Mouse (Mus musculus) lung, postnatal 25 days (tissue): ENCODE results near the gene Pde4b.
"Not testable (repeated sequence)": the region's sequence is repeated elsewhere in the genome, so short reads cannot be mapped to it uniquely, and the experiment has no call there.

Experiments
- DNase-seq: peaks from one replicate; pipeline ENCODE4 v3.0.0; 2022; ENCODE audit warnings: low spot score

The Pde4b gene

GRCm38 (mm10) chr4:102087091-102087565 is at the start of gene Pde4b:
Gene Pde4b (plus strand): TSS chr4:102087543.
- DNase-seq = no peak

GRCm38 (mm10) chr4:102040190-102040589 is 47.2 kb upstream of the Pde4b start:
- DNase-seq = no peak

- DNase-seq = peak; percentile 61
Measured at GRCm38 (mm10) chr4:102045183-102046140, 41.9 kb upstream of the Pde4b start.

- not testable (repeated sequence) for DNase-seq
Measured at GRCm38 (mm10) chr4:102049368-102049767, 38.0 kb upstream of the Pde4b start.

- no peak for DNase-seq
Measured at GRCm38 (mm10) chr4:102061322-102061721, 26.0 kb upstream of the Pde4b start.

GRCm38 (mm10) chr4:102069314-102069713 is 18.0 kb upstream of the Pde4b start:
- no peak for DNase-seq

GRCm38 (mm10) chr4:102086336-102086735 is 1.0 kb upstream of the Pde4b start:
- DNase-seq = no peak

- DNase-seq = no peak
Measured at GRCm38 (mm10) chr4:102087566-102088234, 357 bp downstream of the Pde4b start.

GRCm38 (mm10) chr4:102088235-102088867 is 1.0 kb downstream of the Pde4b start:
- DNase-seq = no peak

GRCm38 (mm10) chr4:102095851-102096250 is 8.5 kb downstream of the Pde4b start:
- no peak for DNase-seq

- DNase-seq = peak; percentile 7
Measured at GRCm38 (mm10) chr4:102102241-102102640, 14.9 kb downstream of the Pde4b start.

GRCm38 (mm10) chr4:102104534-102105014 is 17.2 kb downstream of the Pde4b start:
- DNase-seq = peak; percentile 30

GRCm38 (mm10) chr4:102106771-102107170 is 19.4 kb downstream of the Pde4b start:
- DNase-seq = no peak

- no peak for DNase-seq
Measured at GRCm38 (mm10) chr4:102119454-102119853, 32.1 kb downstream of the Pde4b start.

GRCm38 (mm10) chr4:102136366-102136849 is 49.1 kb downstream of the Pde4b start:
- DNase-seq = no peak

GRCm38 (mm10) chr4:102138346-102138745 is 51.0 kb downstream of the Pde4b start:
- DNase-seq = no peak

- no peak for DNase-seq
Measured at GRCm38 (mm10) chr4:102141241-102141640, 53.9 kb downstream of the Pde4b start.

- no peak for DNase-seq
Measured at GRCm38 (mm10) chr4:102148766-102149165, 61.4 kb downstream of the Pde4b start.

GRCm38 (mm10) chr4:102159178-102159577 is 71.8 kb downstream of the Pde4b start:
- no peak for DNase-seq

GRCm38 (mm10) chr4:102171636-102172035 is 84.3 kb downstream of the Pde4b start:
- DNase-seq = no peak

- DNase-seq = no peak
Measured at GRCm38 (mm10) chr4:102172711-102173213, 85.4 kb downstream of the Pde4b start.

- no peak for DNase-seq
Measured at GRCm38 (mm10) chr4:102175985-102176384, 88.6 kb downstream of the Pde4b start.
